Mouse (Mus musculus) heart, embryonic 15.5 days (tissue): Measurements from ENCODE around the gene Tbce. TPM values are rescaled to one million over a fixed set of nuclear protein-coding genes. Genes with fewer than 3 reads are reported as not detected.
"Not testable (repeated sequence)": the region's sequence is repeated elsewhere in the genome, so short reads cannot be mapped to it uniquely, and the experiment has no call there.

Source experiments
- ATAC-seq: fragments of 200-750 bp; cut with Nextera tagmentation; replicated peaks from 2 replicates; pipeline ENCODE4 v1.8.0; 2017; ENCODE audit warnings: low read depth, moderate TSS enrichment; ENCODE audit not compliant: insufficient number of reproducible peaks, insufficient read depth, low FRiP score
- H3K27ac ChIP-seq: fragments of 300-500 bp; sonication (generic); 2 replicates; pipeline ENCODE4 v1.5.1; 2015; ENCODE audit warnings: mild to moderate bottlenecking, inconsistent platforms
- H3K27me3 ChIP-seq: fragments of 300-500 bp; sonication (generic); 2 replicates; pipeline ENCODE4 v1.6.1; 2015; ENCODE audit warnings: inconsistent platforms
- H3K36me3 ChIP-seq: fragments of 300-500 bp; sonication (generic); 2 replicates; pipeline ENCODE4 v1.6.1; 2015; ENCODE audit warnings: mild to moderate bottlenecking, inconsistent platforms
- H3K4me1 ChIP-seq: fragments of 300-500 bp; sonication (generic); replicated peaks from 2 replicates; pipeline ENCODE4 v1.6.1; 2015; ENCODE audit warnings: inconsistent platforms
- H3K4me2 ChIP-seq: fragments of 300-500 bp; sonication (generic); 2 replicates; pipeline ENCODE4 v1.6.1; 2015; ENCODE audit warnings: inconsistent platforms, mild to moderate bottlenecking, moderate library complexity
- H3K4me3 ChIP-seq: fragments of 300-500 bp; sonication (generic); 2 replicates; pipeline ENCODE4 v1.5.1; 2015; ENCODE audit warnings: mild to moderate bottlenecking, inconsistent platforms
- H3K9ac ChIP-seq: fragments of 300-500 bp; sonication (generic); 2 replicates; pipeline ENCODE4 v1.6.1; 2015; ENCODE audit warnings: mild to moderate bottlenecking, inconsistent platforms
- H3K9me3 ChIP-seq: fragments of 300-500 bp; sonication (generic); replicated peaks from 2 replicates; pipeline ENCODE4 v1.6.1; 2016; ENCODE audit warnings: inconsistent platforms
- WGBS: fragments of 180-500 bp; shearing (Covaris S2); methylation state at CpG from one replicate; pipeline ENCODE4 v1.1.7; 2015; ENCODE audit warnings: mixed read lengths; 5-methylcytosine and 5-hydroxymethylcytosine counted together
- polyA plus RNA-seq: library from polyadenylated mRNA; unstranded; fragments of >200 nt; fragmentation: Nextera tagmentation; extraction: Ambion mirVana; gene quantifications from 2 replicates; pipeline ENCODE4 v1.2.1, GENCODE M21; 2015

Gene Tbce
- polyA plus RNA-seq, 1 experiment from 2014 or later = 33.2 TPM

GRCm38 (mm10) chr13:14033309-14034072, 5.9 kb downstream of the Tbce start:
- ATAC-seq = no peak
- 81% methylated on average over 5 of the region's 5 CpGs for WGBS
- no peak overlapping the region for H3K4me3 ChIP-seq
- peaks cover 2% of the 10 kb centered on the region for H3K4me1 ChIP-seq
- no peak overlapping the region for H3K9ac ChIP-seq
- H3K36me3 ChIP-seq = peaks cover 7% of the 10 kb centered on the region; the same call in 1 of the 2 replicates
- no peaks in the 10 kb centered on the region for H3K9me3 ChIP-seq
- H3K27ac ChIP-seq = no peak overlapping the region
- H3K4me2 ChIP-seq = no peak overlapping the region
- no peaks in the 10 kb centered on the region for H3K27me3 ChIP-seq

GRCm38 (mm10) chr13:14026154-14026820, 13.2 kb downstream of the Tbce start:
- no peak for ATAC-seq
- Histone ChIP-seq H3K4me2 (no peak overlapping the region), H3K9ac (no peak overlapping the region), H3K27ac (no peak overlapping the region), H3K9me3 (no peaks in the 10 kb centered on the region), H3K27me3 (no peaks in the 10 kb centered on the region), H3K4me3 (no peak overlapping the region), H3K4me1 (no peaks in the 10 kb centered on the region), H3K36me3 (peaks cover 21% of the 10 kb centered on the region; the same call in 1 of the 2 replicates)
- WGBS = 93% methylated on average over 6 of the region's 6 CpGs

- H3K9me3 ChIP-seq = no peaks in the 10 kb centered on the region
- H3K4me3 ChIP-seq = no peak overlapping the region
- H3K4me2 ChIP-seq = no peak overlapping the region
- 90% methylated on average over 6 of the region's 6 CpGs for WGBS
- no peak for ATAC-seq
- peaks cover 21% of the 10 kb centered on the region; the same call in 1 of the 2 replicates for H3K36me3 ChIP-seq
- no peaks in the 10 kb centered on the region for H3K27me3 ChIP-seq
- H3K27ac ChIP-seq = no peak overlapping the region
- no peak overlapping the region for H3K9ac ChIP-seq
- no peaks in the 10 kb centered on the region for H3K4me1 ChIP-seq
These were observed 13.9 kb downstream of the Tbce start for GRCm38 (mm10) chr13:14025554-14025953.

- not testable (repeated sequence) for H3K9ac ChIP-seq, H3K4me3 ChIP-seq, H3K4me2 ChIP-seq, H3K27ac ChIP-seq, H3K27me3 ChIP-seq, ATAC-seq, H3K4me1 ChIP-seq, H3K9me3 ChIP-seq
- WGBS = 49% methylated on average over 11 of the region's 12 CpGs
- H3K36me3 ChIP-seq = peaks cover 12% of the 10 kb centered on the region
These were observed 18.0 kb downstream of the Tbce start for GRCm38 (mm10) chr13:14021417-14021816.

GRCm38 (mm10) chr13:14018852-14019251, 20.6 kb downstream of the Tbce start:
- H3K4me2 ChIP-seq = no peak overlapping the region
- WGBS = 88% methylated on average over 3 of the region's 3 CpGs
- no peak overlapping the region for H3K4me3 ChIP-seq
- ATAC-seq = no peak
- H3K9me3 ChIP-seq = no peaks in the 10 kb centered on the region
- no peak overlapping the region for H3K27ac ChIP-seq
- no peaks in the 10 kb centered on the region for H3K27me3 ChIP-seq
- H3K4me1 ChIP-seq = no peaks in the 10 kb centered on the region
- H3K9ac ChIP-seq = no peak overlapping the region
- peaks cover 15% of the 10 kb centered on the region for H3K36me3 ChIP-seq

- peaks cover 16% of the 10 kb centered on the region for H3K36me3 ChIP-seq
- no peaks in the 10 kb centered on the region for H3K9me3 ChIP-seq
These were observed 21.2 kb downstream of the Tbce start for GRCm38 (mm10) chr13:14018283-14018682.

GRCm38 (mm10) chr13:14015609-14016008, 23.8 kb downstream of the Tbce start:
- no peak for ATAC-seq
- H3K27ac ChIP-seq = no peak overlapping the region
- no peaks in the 10 kb centered on the region for H3K9me3 ChIP-seq
- H3K4me2 ChIP-seq = no peak overlapping the region
- no peaks in the 10 kb centered on the region for H3K27me3 ChIP-seq
- H3K9ac ChIP-seq = no peak overlapping the region
- WGBS = 90% methylated on average over 6 of the region's 6 CpGs
- no peaks in the 10 kb centered on the region for H3K4me1 ChIP-seq
- no peak overlapping the region for H3K4me3 ChIP-seq
- H3K36me3 ChIP-seq = peaks cover 29% of the 10 kb centered on the region

More at GRCm38 (mm10) chr13:14018283-14018682, 21.2 kb downstream of the Tbce start:
- Histone ChIP-seq H3K27ac (no peak overlapping the region), H3K4me2 (no peak overlapping the region), H3K4me1 (no peaks in the 10 kb centered on the region), H3K27me3 (no peaks in the 10 kb centered on the region), H3K4me3 (no peak overlapping the region), H3K9ac (no peak overlapping the region)
- no peak for ATAC-seq

- Histone ChIP-seq H3K4me1 (no peaks in the 10 kb centered on the region), H3K4me3 (no peak overlapping the region), H3K9me3 (no peaks in the 10 kb centered on the region), H3K27ac (no peak overlapping the region), H3K9ac (no peak overlapping the region), H3K36me3 (peaks cover 26% of the 10 kb centered on the region), H3K27me3 (no peaks in the 10 kb centered on the region), H3K4me2 (no peak overlapping the region)
- ATAC-seq = no peak
- 88% methylated on average over 4 of the region's 4 CpGs for WGBS
These were observed 24.9 kb downstream of the Tbce start for GRCm38 (mm10) chr13:14014540-14014939.

GRCm38 (mm10) chr13:14014001-14014400, 25.4 kb downstream of the Tbce start:
- Histone ChIP-seq H3K27me3 (no peaks in the 10 kb centered on the region), H3K36me3 (peaks cover 26% of the 10 kb centered on the region), H3K4me2 (no peak overlapping the region), H3K4me3 (no peak overlapping the region), H3K9me3 (no peaks in the 10 kb centered on the region), H3K9ac (no peak overlapping the region), H3K27ac (no peak overlapping the region), H3K4me1 (no peaks in the 10 kb centered on the region)
- ATAC-seq = no peak
- WGBS = 89% methylated on average over 2 of the region's 2 CpGs

- no peak overlapping the region for H3K9ac ChIP-seq
- no peaks in the 10 kb centered on the region for H3K27me3 ChIP-seq
- no peak for ATAC-seq
- no peak overlapping the region for H3K27ac ChIP-seq
- 91% methylated on average over 4 of the region's 4 CpGs for WGBS
- H3K4me2 ChIP-seq = no peak overlapping the region
- peaks cover 30% of the 10 kb centered on the region for H3K36me3 ChIP-seq
- no peaks in the 10 kb centered on the region for H3K9me3 ChIP-seq
- no peaks in the 10 kb centered on the region for H3K4me1 ChIP-seq
- no peak overlapping the region for H3K4me3 ChIP-seq
These were observed 27.9 kb downstream of the Tbce start for GRCm38 (mm10) chr13:14011454-14011995.

- H3K4me1 ChIP-seq = no peaks in the 10 kb centered on the region; the same call in 1 of the 2 replicates
- H3K27ac ChIP-seq = no peak overlapping the region
- no peaks in the 10 kb centered on the region for H3K27me3 ChIP-seq
- H3K9ac ChIP-seq = no peak overlapping the region
- no peak overlapping the region for H3K4me2 ChIP-seq
- H3K36me3 ChIP-seq = peaks cover 42% of the 10 kb centered on the region
- WGBS = 61% methylated on average over 2 of the region's 2 CpGs
- ATAC-seq = no peak
- H3K4me3 ChIP-seq = no peak overlapping the region
- H3K9me3 ChIP-seq = no peaks in the 10 kb centered on the region
These were observed 33.4 kb downstream of the Tbce start for GRCm38 (mm10) chr13:14006056-14006455.
